Mouse (Mus musculus) hindbrain, embryonic 14.5 days (tissue): ENCODE results near the gene Hist1h2be. TPM values are rescaled to one million over a fixed set of nuclear protein-coding genes. Genes with fewer than 3 reads are reported as not detected.
"Not testable (repeated sequence)": the region's sequence is repeated elsewhere in the genome, so short reads cannot be mapped to it uniquely, and the experiment has no call there.

Source experiments
- ATAC-seq: fragments of 200-750 bp; cut with Nextera tagmentation; 2 replicates; pipeline ENCODE4 v1.8.0; 2017; ENCODE audit warnings: moderate number of reproducible peaks, mild to moderate bottlenecking, moderate TSS enrichment, moderate library complexity; ENCODE audit not compliant: low FRiP score
- DNase-seq: peaks from one replicate; pipeline ENCODE4 v3.0.0-alpha.2; 2015; ENCODE audit warnings: low spot score
- H3K27ac ChIP-seq: fragments of 300-500 bp; sonication (generic); 2 replicates; pipeline ENCODE4 v1.5.1; 2014; ENCODE audit warnings: mild to moderate bottlenecking, moderate library complexity
- H3K27me3 ChIP-seq: fragments of 300-500 bp; sonication (generic); 2 replicates; pipeline ENCODE4 v1.6.1; 2014; ENCODE audit warnings: mild to moderate bottlenecking, low read length, mixed read lengths; ENCODE audit not compliant: control insufficient read depth, insufficient read depth
- H3K36me3 ChIP-seq: fragments of 300-500 bp; sonication (generic); replicated peaks from 2 replicates; pipeline ENCODE4 v1.6.1; 2014; ENCODE audit not compliant: control insufficient read depth, insufficient read depth
- H3K4me1 ChIP-seq: fragments of 300-500 bp; sonication (generic); replicated peaks from 2 replicates; pipeline ENCODE4 v1.6.1; 2014; ENCODE audit warnings: antibody characterized with exemption, low read length, mixed read lengths; ENCODE audit not compliant: control insufficient read depth, insufficient read depth
- H3K4me2 ChIP-seq: fragments of 300-500 bp; sonication (generic); replicated peaks from 2 replicates; pipeline ENCODE4 v1.6.1; 2014; ENCODE audit warnings: mild to moderate bottlenecking, moderate library complexity
- H3K4me3 ChIP-seq: fragments of 300-500 bp; sonication (generic); replicated peaks from 2 replicates; pipeline ENCODE4 v1.5.1; 2014; ENCODE audit warnings: mild to moderate bottlenecking, low read length
- H3K9ac ChIP-seq: fragments of 300-500 bp; sonication (generic); 2 replicates; pipeline ENCODE4 v1.6.1; 2014
- H3K9me3 ChIP-seq: fragments of 300-500 bp; sonication (generic); 2 replicates; pipeline ENCODE4 v1.6.1; 2016; ENCODE audit warnings: low read length; ENCODE audit not compliant: control insufficient read depth
- WGBS: fragments of 180-500 bp; shearing (Covaris S2); extraction: QIAGEN DNeasy Blood & Tissue Kit; methylation state at CpG from one replicate; pipeline ENCODE4 v1.1.7; 2014; 5-methylcytosine and 5-hydroxymethylcytosine counted together
- polyA plus RNA-seq: library from polyadenylated mRNA; unstranded; fragments of >200 nt; fragmentation: Nextera tagmentation; extraction: Ambion mirVana; gene quantifications from 2 replicates; pipeline ENCODE4 v1.2.1, GENCODE M21; 2014

Hist1h2be gene
- polyA plus RNA-seq, 1 experiment from 2014 or later: 0.52 TPM

DNA sequence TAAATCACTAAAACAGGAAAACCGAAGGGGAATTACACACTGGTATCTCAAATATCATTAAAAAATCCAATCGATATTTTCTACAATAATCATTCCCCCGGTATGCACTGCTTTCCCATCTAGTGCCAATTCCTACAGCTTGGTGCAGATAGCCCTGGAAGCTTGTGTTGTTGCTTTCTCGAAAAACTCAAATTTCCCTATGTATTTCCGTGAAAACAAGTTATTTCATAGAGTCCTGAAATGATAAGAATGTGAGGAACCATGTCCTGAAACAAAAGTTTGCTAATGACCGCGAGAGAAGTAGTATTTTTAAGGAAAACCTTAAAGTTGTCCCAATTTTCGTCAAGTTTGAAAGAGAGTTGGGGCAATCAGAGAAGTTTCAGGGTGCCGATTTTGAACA lies 66.5 kb downstream of the Hist1h2be start:
- Histone ChIP-seq H3K36me3 (no peaks in the 10 kb centered on the region), H3K4me3 (peak overlapping the region; percentile 46), H3K9ac (peak overlapping the region; percentile 68), H3K9me3 (no peaks in the 10 kb centered on the region), H3K4me2 (peak overlapping the region; percentile 83), H3K27me3 (no peaks in the 10 kb centered on the region), H3K4me1 (peaks cover 25% of the 10 kb centered on the region), H3K27ac (peak overlapping the region; percentile 88)
- DNase-seq (no peak), ATAC-seq (no peak)
- WGBS: 25% methylated on average over 9 of the region's 9 CpGs

DNA sequence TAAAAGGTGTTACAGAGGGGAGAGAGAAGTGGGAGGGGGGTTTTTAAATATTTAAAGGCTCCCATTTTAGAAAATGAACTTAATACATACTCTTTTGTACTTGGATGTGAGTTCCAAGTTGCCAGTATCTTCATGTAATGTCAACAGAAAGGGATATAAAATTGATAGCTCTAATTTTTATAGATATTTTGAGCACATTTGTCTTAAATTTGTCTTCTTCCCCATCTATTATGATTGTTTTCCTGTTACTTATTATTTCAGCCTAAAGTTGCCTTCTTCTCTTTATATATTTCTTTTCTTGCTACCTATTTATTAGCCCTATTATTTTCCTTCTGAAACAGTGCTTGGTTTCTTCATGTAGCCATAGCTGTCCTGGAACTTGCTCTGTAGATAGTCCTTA lies 68.0 kb downstream of the Hist1h2be start, which contains the start of gene Hist1h1d:
Gene Hist1h1d (plus strand): TSS at position 301 of the 400 bp plus-strand sequence.
- DNase-seq (no peak), ATAC-seq (no peak)
- H3K36me3 ChIP-seq: no peaks in the 10 kb centered on the region
- H3K27me3 ChIP-seq: no peaks in the 10 kb centered on the region
- H3K27ac ChIP-seq: 0 out of 2 replicates have a peak within 1 kb of the TSS, but pooled peaks have one; percentile 88
- peak within 1 kb of the TSS; percentile 83 for H3K4me2 ChIP-seq
- no peaks in the 10 kb centered on the region for H3K9me3 ChIP-seq
- peaks cover 25% of the 10 kb centered on the region for H3K4me1 ChIP-seq
- H3K4me3 ChIP-seq: no peak within 1 kb of the TSS
- 0 out of 2 replicates have a peak within 1 kb of the TSS, but pooled peaks have one; percentile 68 for H3K9ac ChIP-seq

DNA sequence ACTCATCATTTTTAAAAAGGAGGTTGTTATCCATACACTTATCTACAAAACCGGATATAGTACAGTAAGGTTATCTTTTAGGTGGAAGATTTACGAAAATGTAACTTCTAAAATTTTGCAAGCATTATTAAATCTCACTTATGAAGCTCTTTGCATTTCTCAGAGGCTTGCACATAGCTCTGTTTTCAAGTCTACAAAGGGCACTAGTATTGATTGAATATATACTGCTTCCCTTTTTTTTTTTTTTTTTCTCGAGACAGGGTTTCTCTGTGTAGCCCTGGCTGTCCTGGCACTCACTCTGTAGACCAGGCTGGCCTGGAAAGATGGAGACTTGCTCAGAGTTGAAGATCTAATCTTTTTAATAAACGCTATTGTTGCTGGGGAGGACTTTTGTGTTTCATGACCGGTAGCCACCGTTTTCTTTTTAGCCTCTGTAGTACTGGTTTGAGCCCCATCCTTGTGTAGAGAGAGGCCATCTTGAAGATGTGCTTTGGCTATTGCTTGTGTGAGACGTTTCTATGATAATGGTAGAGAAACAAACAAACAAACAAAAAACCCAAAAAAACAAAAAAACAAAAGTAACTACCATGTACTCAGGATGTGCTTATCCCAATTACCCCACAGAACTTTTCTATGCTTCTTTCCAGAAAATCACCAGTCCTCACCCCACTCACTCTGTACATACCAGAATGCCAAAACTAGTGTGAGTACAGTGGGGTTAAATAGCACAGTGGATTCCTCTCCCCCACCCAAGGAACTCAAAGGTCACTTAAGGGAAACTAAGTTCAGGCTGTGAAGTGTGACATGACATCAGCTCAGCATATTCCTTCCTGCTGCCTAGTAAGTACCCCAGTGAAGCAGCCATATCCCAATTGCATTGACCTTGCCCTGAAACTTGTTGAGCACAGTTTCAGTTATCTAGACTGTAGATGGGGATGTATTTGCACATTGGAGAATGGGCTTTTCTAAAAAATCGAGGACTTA lies 68.7 kb downstream of the Hist1h2be start:
- no peaks in the 10 kb centered on the region for H3K9me3 ChIP-seq
- peak overlapping the region; percentile 65 for H3K4me2 ChIP-seq
- H3K4me3 ChIP-seq: peak overlapping the region; percentile 40
- ATAC-seq (no peak), DNase-seq (no peak)
- no peaks in the 10 kb centered on the region for H3K27me3 ChIP-seq
- H3K36me3 ChIP-seq: no peaks in the 10 kb centered on the region
- peak overlapping the region; percentile 62 for H3K9ac ChIP-seq
- H3K4me1 ChIP-seq: peaks cover 25% of the 10 kb centered on the region
- peak overlapping the region; percentile 89 for H3K27ac ChIP-seq
- WGBS: 50% methylated on average over 8 of the region's 8 CpGs

DNA sequence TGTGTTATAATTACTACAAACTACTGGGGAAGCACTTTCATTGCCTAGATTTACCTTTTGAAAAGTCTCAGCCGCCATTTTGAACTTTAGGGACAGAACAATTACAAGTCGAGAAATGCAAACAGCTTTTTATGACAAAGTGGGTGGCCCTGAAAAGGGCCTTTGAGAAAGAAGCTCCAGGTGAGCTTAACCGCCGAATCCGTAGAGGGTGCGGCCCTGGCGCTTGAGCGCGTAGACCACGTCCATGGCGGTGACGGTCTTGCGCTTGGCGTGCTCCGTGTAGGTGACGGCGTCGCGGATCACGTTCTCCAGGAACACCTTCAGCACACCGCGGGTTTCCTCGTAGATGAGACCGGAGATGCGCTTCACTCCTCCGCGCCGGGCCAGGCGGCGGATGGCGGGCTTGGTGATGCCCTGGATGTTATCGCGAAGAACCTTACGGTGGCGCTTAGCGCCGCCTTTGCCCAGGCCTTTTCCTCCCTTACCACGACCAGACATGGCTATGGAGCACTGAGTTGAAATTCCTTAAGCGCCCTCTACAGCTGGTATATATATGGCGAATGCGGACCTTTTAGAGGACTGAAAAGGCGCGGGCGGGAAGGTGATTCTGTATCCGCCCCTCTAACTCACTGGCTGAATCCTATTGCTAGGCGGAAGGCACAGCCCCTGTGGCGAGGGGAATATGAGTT lies 69.6 kb downstream of the Hist1h2be start, which contains the start of gene Hist1h4f:
Gene Hist1h4f (minus strand): TSS at position 503 of the 689 bp plus-strand sequence.
- WGBS: under 1% methylated on average over 43 of the region's 47 CpGs
- DNase-seq: peak; percentile 96

DNA sequence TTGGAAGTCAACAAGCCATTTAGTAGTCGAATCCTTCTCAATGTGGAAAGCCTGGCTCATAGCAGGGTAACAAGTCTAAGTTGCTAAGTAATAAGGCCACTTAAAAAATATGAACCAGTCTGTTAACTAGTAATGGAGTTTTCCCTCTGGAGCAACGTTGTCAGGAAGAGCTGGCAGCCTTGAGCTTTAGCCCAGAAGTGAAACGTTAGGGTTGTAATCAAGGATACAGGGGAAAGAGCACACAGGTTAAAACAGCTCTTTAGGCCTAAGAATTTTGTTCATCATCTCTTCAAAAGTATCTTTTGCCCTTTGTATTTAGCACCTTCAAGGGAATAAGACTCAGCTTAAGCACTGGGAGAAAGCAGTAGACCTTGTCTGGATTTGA lies 70.2 kb downstream of the Hist1h2be start:
- peak overlapping the region; percentile 65 for H3K4me2 ChIP-seq
- no peaks in the 10 kb centered on the region for H3K27me3 ChIP-seq
- no peaks in the 10 kb centered on the region for H3K36me3 ChIP-seq
- WGBS: 6% methylated on average over 3 of the region's 3 CpGs
- DNase-seq (no peak), ATAC-seq (no peak)
- no peaks in the 10 kb centered on the region for H3K9me3 ChIP-seq
- H3K9ac ChIP-seq: peak overlapping the region; percentile 62
- peaks cover 22% of the 10 kb centered on the region for H3K4me1 ChIP-seq
- peak overlapping the region; percentile 89 for H3K27ac ChIP-seq
- H3K4me3 ChIP-seq: peak overlapping the region; percentile 40

More for the DNA sequence above, 69.6 kb downstream of the Hist1h2be start, which contains the start of gene Hist1h4f:
- not testable (repeated sequence) for H3K27me3 ChIP-seq, H3K9me3 ChIP-seq, H3K36me3 ChIP-seq
- Histone ChIP-seq H3K9ac (peak within 1 kb of the TSS; percentile 62), H3K4me1 (peaks cover 22% of the 10 kb centered on the region), H3K27ac (peak within 1 kb of the TSS; percentile 89), H3K4me3 (peak within 1 kb of the TSS; percentile 40), H3K4me2 (peak within 1 kb of the TSS; percentile 65)
- ATAC-seq: peak; percentile 91

DNA sequence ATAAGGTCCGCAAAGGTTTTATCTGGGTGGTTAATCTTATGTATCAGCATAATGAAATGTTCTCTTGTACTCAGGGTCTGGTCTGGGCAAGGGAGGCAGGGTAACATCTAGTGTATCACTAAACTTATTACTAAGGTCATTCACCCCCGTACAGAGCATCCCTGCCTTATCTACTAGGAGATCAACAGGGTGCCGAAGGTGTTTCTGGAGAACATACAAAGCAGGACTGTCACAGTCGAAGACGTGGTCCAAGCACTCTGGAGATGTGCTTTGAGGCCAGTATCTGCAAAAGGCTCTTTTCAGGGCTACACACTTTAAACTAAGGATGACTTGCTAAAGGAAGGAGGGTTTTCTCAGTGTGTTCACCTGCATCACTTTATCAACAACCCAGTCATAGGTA lies 74.2 kb downstream of the Hist1h2be start:
- ATAC-seq (no peak), DNase-seq (no peak)
- H3K4me3 ChIP-seq: no peak overlapping the region
- H3K4me1 ChIP-seq: peaks cover 13% of the 10 kb centered on the region
- no peak overlapping the region for H3K4me2 ChIP-seq
- H3K9ac ChIP-seq: no peak overlapping the region
- H3K36me3 ChIP-seq: no peaks in the 10 kb centered on the region
- no peaks in the 10 kb centered on the region for H3K9me3 ChIP-seq
- H3K27me3 ChIP-seq: no peaks in the 10 kb centered on the region
- H3K27ac ChIP-seq: no peak overlapping the region
- WGBS: 83% methylated on average over 5 of the region's 5 CpGs

DNA sequence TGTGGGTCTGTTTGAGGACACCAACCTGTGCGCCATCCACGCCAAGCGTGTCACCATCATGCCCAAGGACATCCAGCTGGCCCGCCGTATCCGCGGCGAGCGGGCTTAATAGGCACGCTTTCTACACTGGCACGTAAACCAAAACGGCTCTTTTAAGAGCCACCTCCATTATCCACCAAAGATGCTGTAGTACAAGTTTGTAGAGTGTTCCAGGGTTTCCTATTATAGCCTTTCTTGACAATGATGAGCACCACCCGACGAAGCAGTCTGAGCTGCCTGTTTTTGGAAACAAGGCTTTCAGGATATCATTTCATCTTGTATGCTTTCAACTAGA lies 76.2 kb downstream of the Hist1h2be start:
- WGBS: under 1% methylated on average over 14 of the region's 14 CpGs
- Histone ChIP-seq H3K9ac (peak overlapping the region; percentile 63), H3K4me2 (peak overlapping the region; percentile 82), H3K4me3 (peak overlapping the region; percentile 44), H3K27ac (peak overlapping the region; percentile 86)
- ATAC-seq, H3K9me3 ChIP-seq, DNase-seq, H3K36me3 ChIP-seq, H3K27me3 ChIP-seq, H3K4me1 ChIP-seq: not testable (repeated sequence)

DNA sequence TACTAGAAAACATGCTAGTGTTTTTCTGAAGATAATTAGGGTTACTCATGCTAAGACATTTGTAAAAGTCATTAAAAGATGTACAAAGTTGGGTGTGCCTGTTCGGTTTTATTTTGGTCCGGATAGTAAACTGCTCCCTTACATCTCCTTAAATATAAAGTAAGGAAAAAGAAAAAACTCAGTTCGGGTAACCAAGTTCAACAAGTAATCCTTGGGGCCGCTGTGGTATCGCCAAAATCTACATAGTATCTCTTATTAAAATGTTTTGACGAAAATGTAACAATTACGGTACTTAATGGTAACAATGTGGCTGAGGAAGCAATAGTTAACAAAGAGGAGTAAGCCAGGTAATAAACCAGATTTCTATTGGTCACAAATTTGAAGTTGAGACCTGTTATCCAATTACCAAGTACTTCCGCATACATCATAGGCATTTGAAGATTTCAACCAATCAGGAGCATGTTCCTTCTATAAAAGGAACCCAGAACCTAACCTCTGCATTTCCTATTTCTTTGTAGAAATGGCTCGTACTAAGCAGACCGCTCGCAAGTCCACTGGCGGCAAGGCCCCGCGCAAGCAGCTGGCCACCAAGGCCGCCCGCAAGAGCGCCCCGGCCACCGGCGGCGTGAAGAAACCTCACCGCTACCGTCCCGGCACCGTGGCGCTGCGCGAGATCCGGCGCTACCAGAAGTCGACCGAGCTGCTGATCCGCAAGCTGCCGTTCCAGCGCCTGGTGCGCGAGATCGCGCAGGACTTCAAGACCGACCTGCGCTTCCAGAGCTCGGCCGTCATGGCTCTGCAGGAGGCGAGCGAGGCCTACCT lies 76.7 kb downstream of the Hist1h2be start, which contains the start of gene Hist1h3f:
Gene Hist1h3f (plus strand): TSS at position 88 of the 822 bp plus-strand sequence.
- WGBS: under 1% methylated on average over 22 of the region's 45 CpGs
- Histone ChIP-seq H3K27me3 (no peaks in the 10 kb centered on the region), H3K9me3 (no peaks in the 10 kb centered on the region), H3K4me2 (peak within 1 kb of the TSS; percentile 82), H3K4me1 (0 out of 2 replicates have a peak, but pooled peaks cover 6% of the 10 kb centered on the region), H3K9ac (peak within 1 kb of the TSS; percentile 63), H3K27ac (peak within 1 kb of the TSS; percentile 86), H3K36me3 (no peaks in the 10 kb centered on the region), H3K4me3 (peak within 1 kb of the TSS; percentile 44)
- DNase-seq (peak; percentile 98), ATAC-seq (peak; percentile 95)
